ENCODE assay signal across 14 mouse cellular contexts in genomic region chr19:12833625-12834024, GRCm38 (mm10). TPM values are rescaled to one million over a fixed set of nuclear protein-coding genes. Genes with fewer than 3 reads are reported as not detected.
DNase-seq lines count a peak whose midpoint lies in the region; ATAC-seq lines count a peak whose summit lies in the region.
"Had no signal": no experiment of that assay in that cellular context is flagged by ENCODE, and none has a peak within 500 bp of the region (broad histone marks: within the 10 kb centered on the region; RNA-seq: fewer than 3 reads in every experiment).

No protein-coding gene starts in this region.

- no peaks in the 10 kb centered on the region for H3K9me3 ChIP-seq in intestine, embryonic 16.5 days (ENCODE audit: control insufficient read depth, low read length)
- H3K9me3 ChIP-seq: forebrain, embryonic 13.5 days; hindbrain, embryonic 15.5 days had no signal

- H3K27ac ChIP-seq in intestine, embryonic 16.5 days (ENCODE audit: low read length): no peak overlapping the region
- H3K27ac ChIP-seq: forebrain, embryonic 13.5 days; hindbrain, embryonic 15.5 days had no signal

- no peak overlapping the region for H3K4me2 ChIP-seq in intestine, embryonic 16.5 days (ENCODE audit: low read depth, low read length)
- H3K4me2 ChIP-seq: forebrain, embryonic 13.5 days; hindbrain, embryonic 15.5 days had no signal

- H3K4me3 ChIP-seq in intestine, embryonic 16.5 days (ENCODE audit: low read length): no peak overlapping the region
- H3K4me3 ChIP-seq: forebrain, embryonic 13.5 days; hindbrain, embryonic 15.5 days had no signal

- no peaks in the 10 kb centered on the region for H3K4me1 ChIP-seq in intestine, embryonic 16.5 days (ENCODE audit: control insufficient read depth, insufficient read depth, low read length)
- H3K4me1 ChIP-seq: forebrain, embryonic 13.5 days; hindbrain, embryonic 15.5 days had no signal

- no peaks in the 10 kb centered on the region for H3K36me3 ChIP-seq in intestine, embryonic 16.5 days (ENCODE audit: control insufficient read depth, insufficient read depth, low read length)
- H3K36me3 ChIP-seq: hindbrain, embryonic 15.5 days had no signal

- H3K9ac ChIP-seq in intestine, embryonic 16.5 days (ENCODE audit: low read depth, low read length): no peak overlapping the region
- H3K9ac ChIP-seq: forebrain, embryonic 13.5 days; hindbrain, embryonic 15.5 days had no signal

- ATAC-seq in megakaryocyte, adult 5-6 weeks (ENCODE audit: poor library complexity, severe bottlenecking): peak; percentile 97
- ATAC-seq in intestine, embryonic 16.5 days: no peak
- ATAC-seq in cerebellum, adult (ENCODE audit: insufficient number of reproducible peaks, low FRiP score, low TSS enrichment): no peak
- ATAC-seq: forebrain, embryonic 13.5 days had no signal

- peak; percentile 32 for DNase-seq in heart, adult 8-10 months (ENCODE audit: low spot score)
- DNase-seq in heart, postnatal 14 days: no peak
- DNase-seq in 416B (ENCODE audit: low read depth): peak; percentile 94
- DNase-seq in c-Kit-positive CD71-positive TER-119-negative erythroid progenitor cells, embryonic 14.5 days (ENCODE audit: low read depth): peak; percentile 39
- no peak for DNase-seq in cerebellum, postnatal 10 days
- DNase-seq: cerebellum, adult 11-12 months had no signal

- H3K27me3 ChIP-seq in intestine, embryonic 16.5 days (replicated peaks; ENCODE audit: control insufficient read depth, insufficient read depth, low read length): no peaks in the 10 kb centered on the region
- H3K27me3 ChIP-seq: forebrain, embryonic 13.5 days; hindbrain, embryonic 15.5 days had no signal

- WGBS in intestine, embryonic 16.5 days: 70% methylated on average over 3 of the region's 3 CpGs

- intact Hi-C loops in heart, postnatal 14 days (cut with DNase I): no loop called here

RNA-seq across cellular contexts. Expression of gene Gm5244, which starts 12.9 kb away (rescaled TPM):
- total RNA-seq in heart, adult 8-10 months (2022): not detected
- not detected for total RNA-seq in heart, postnatal 14 days (2021)
- total RNA-seq in megakaryocyte, adult 5-6 weeks (2015): not detected in 2 replicates
- total RNA-seq in megakaryocyte, adult 5-6 weeks (2017): not detected in 2 replicates
- polyA plus RNA-seq in intestine, embryonic 16.5 days (2015; fragmentation: Nextera tagmentation; extraction: Ambion mirVana): not detected in 2 replicates
- total RNA-seq: left cerebral cortex, postnatal 36 days had no signal
- polyA plus RNA-seq: forebrain, embryonic 13.5 days; hindbrain, embryonic 15.5 days; neural tube, embryonic 14.5 days; stomach, embryonic 14.5 days had no signal

RNA-seq across cellular contexts. Expression of gene Olfr1444, which starts 23.5 kb away (rescaled TPM):
- not detected for total RNA-seq in heart, adult 8-10 months (2022)
- total RNA-seq in heart, postnatal 14 days (2021): not detected
- total RNA-seq in megakaryocyte, adult 5-6 weeks (2015): 0.62 TPM in 1 of 2 replicates, not detected in the other
- total RNA-seq in megakaryocyte, adult 5-6 weeks (2017): 0.44 TPM in 1 of 2 replicates, not detected in the other
- not detected in 2 replicates for polyA plus RNA-seq in intestine, embryonic 16.5 days (2015; fragmentation: Nextera tagmentation; extraction: Ambion mirVana)
- total RNA-seq: left cerebral cortex, postnatal 36 days had no signal
- polyA plus RNA-seq: forebrain, embryonic 13.5 days; hindbrain, embryonic 15.5 days; neural tube, embryonic 14.5 days; stomach, embryonic 14.5 days had no signal

RNA-seq across cellular contexts. Expression of gene Lpxn, which starts 37.6 kb away (rescaled TPM):
- total RNA-seq in heart, adult 8-10 months (2022): 1 to 10 TPM in 1 of 4 experiments, under 1 TPM in 3; 0.60 to 1.1 (median 0.71) TPM
- total RNA-seq in heart, postnatal 14 days (2021): 1 to 10 TPM; 1.1 to 1.3 TPM
- 29.7 and 33.0 TPM in 2 replicates for total RNA-seq in megakaryocyte, adult 5-6 weeks (2015)
- 26.4 and 27.2 TPM in 2 replicates for total RNA-seq in megakaryocyte, adult 5-6 weeks (2017)
- polyA plus RNA-seq in intestine, embryonic 16.5 days (2015; fragmentation: Nextera tagmentation; extraction: Ambion mirVana): 2.9 and 3.2 TPM in 2 replicates

RNA-seq across cellular contexts. Expression of gene Zfp91, which starts 37.7 kb away (rescaled TPM):
- 10 to 100 TPM; 75.1 to 88.7 (median 81.0) TPM for total RNA-seq in heart, adult 8-10 months (2022)
- total RNA-seq in heart, postnatal 14 days (2021): 10 to 100 TPM; 69.4 to 70.8 TPM
- 56.9 and 61.3 TPM in 2 replicates for total RNA-seq in megakaryocyte, adult 5-6 weeks (2015)
- 72.9 and 88.1 TPM in 2 replicates for total RNA-seq in megakaryocyte, adult 5-6 weeks (2017)
- polyA plus RNA-seq in intestine, embryonic 16.5 days (2015; fragmentation: Nextera tagmentation; extraction: Ambion mirVana): 8.7 and 9.5 TPM in 2 replicates

RNA-seq across cellular contexts. Expression of gene Olfr1445, which starts 50.0 kb away (rescaled TPM):
- total RNA-seq in heart, adult 8-10 months (2022): not detected
- total RNA-seq in heart, postnatal 14 days (2021): not detected
- total RNA-seq in megakaryocyte, adult 5-6 weeks (2015): not detected in 2 replicates
- total RNA-seq in megakaryocyte, adult 5-6 weeks (2017): not detected in 2 replicates
- not detected in 2 replicates for polyA plus RNA-seq in intestine, embryonic 16.5 days (2015; fragmentation: Nextera tagmentation; extraction: Ambion mirVana)
- total RNA-seq: left cerebral cortex, postnatal 36 days had no signal
- polyA plus RNA-seq: forebrain, embryonic 13.5 days; hindbrain, embryonic 15.5 days; neural tube, embryonic 14.5 days; stomach, embryonic 14.5 days had no signal

Comparison
In these comparisons a context has a peak if more than half of its experiments do, and no peak if none do; other contexts are left out.
1. DNase-seq: peak in heart, adult 8-10 months (single experiment), 416B (single experiment) and c-Kit-positive CD71-positive TER-119-negative erythroid progenitor cells, embryonic 14.5 days (single experiment); none in heart, postnatal 14 days (0 of 2) and cerebellum, postnatal 10 days (0 of 2).
2. RNA of gene Lpxn, which starts 37.6 kb away (total RNA-seq): 26.4 to 33.0 TPM in megakaryocyte, adult 5-6 weeks; 1.1 to 1.3 TPM in heart, postnatal 14 days and 0.60 to 1.1 TPM in heart, adult 8-10 months; every median in the first group is over 10 times any median in the second.